Comparison of ENCODE assay signal across 16 mouse cellular contexts in genomic region chr11:97424092-97424692, GRCm38 (mm10). TPM values are rescaled to one million over a fixed set of nuclear protein-coding genes. Genes with fewer than 3 reads are reported as not detected.
A peak's percentile ranks its signal among the peaks of the same experiment; 100 is the strongest.
DNase-seq lines count a peak whose midpoint lies in the region; ATAC-seq and TF ChIP-seq lines count a peak whose summit lies in the region.
"Had no signal": no experiment of that assay in that cellular context is flagged by ENCODE, and none has a peak within 500 bp of the region (broad histone marks: within the 10 kb centered on the region; RNA-seq: fewer than 3 reads in every experiment).

No protein-coding gene starts in this region.

- peaks cover 9% of the 10 kb centered on the region; the same call in 1 of the 2 replicates for H3K36me3 ChIP-seq in heart, embryonic 13.5 days
- H3K36me3 ChIP-seq in heart, adult 2 months (ENCODE audit: control insufficient read depth, insufficient read depth, low read length): no peaks in the 10 kb centered on the region
- H3K36me3 ChIP-seq in intestine, embryonic 15.5 days: no peaks in the 10 kb centered on the region
- H3K36me3 ChIP-seq: embryonic facial prominence, embryonic 13.5 days; midbrain, embryonic 13.5 days had no signal

- no peak overlapping the region for H3K4me3 ChIP-seq in heart, embryonic 13.5 days
- H3K4me3 ChIP-seq in heart, adult 2 months: no peak overlapping the region
- no peak overlapping the region for H3K4me3 ChIP-seq in intestine, embryonic 15.5 days (replicated peaks)
- H3K4me3 ChIP-seq in olfactory bulb, adult 2 months (ENCODE audit: insufficient read depth, low read depth, low read length): no peak overlapping the region
- H3K4me3 ChIP-seq: embryonic facial prominence, embryonic 13.5 days; midbrain, embryonic 13.5 days had no signal

- H3K4me2 ChIP-seq in heart, embryonic 13.5 days: no peak overlapping the region
- peak overlapping the region; percentile 0; the same call in 1 of the 2 replicates for H3K4me2 ChIP-seq in intestine, embryonic 15.5 days (replicated peaks)
- H3K4me2 ChIP-seq: embryonic facial prominence, embryonic 13.5 days; midbrain, embryonic 13.5 days had no signal

- H3K9ac ChIP-seq in heart, embryonic 13.5 days: peak overlapping the region; percentile 37
- no peak overlapping the region for H3K9ac ChIP-seq in heart, adult 2 months (ENCODE audit: low read depth, low read length)
- no peak overlapping the region for H3K9ac ChIP-seq in intestine, embryonic 15.5 days
- H3K9ac ChIP-seq: embryonic facial prominence, embryonic 13.5 days; midbrain, embryonic 13.5 days had no signal

- TF ChIP-seq POLR2A in heart, adult 2 months (IDR thresholded peaks at IDR 0.05; ENCODE audit: insufficient read depth, low read depth, low read length): no peak
- TF ChIP-seq POLR2A in olfactory bulb, adult 2 months (IDR thresholded peaks at IDR 0.05; ENCODE audit: insufficient read depth, low read depth, low read length): no peak

- no peak for DNase-seq in heart, adult 2 months
- DNase-seq in spleen, postnatal 10 days (ENCODE audit: low spot score in 2 of 2): peak; percentile 56 to 60
- no peak for DNase-seq in spleen, postnatal 14 days (ENCODE audit: low spot score in 2 of 2)
- DNase-seq in yolk sac, embryonic 10.5 days (ENCODE audit: low spot score): no peak
- DNase-seq in urinary bladder, postnatal 10 days (ENCODE audit: low spot score): no peak
- DNase-seq: cerebellum, adult 11 months; kidney, postnatal 4 days; right cerebral cortex, postnatal 25 days; thymus, adult 2 months had no signal

- TF ChIP-seq CTCF in heart, adult 2 months (IDR thresholded peaks at IDR 0.05): no peak
- no peak for TF ChIP-seq CTCF in olfactory bulb, adult 2 months (IDR thresholded peaks at IDR 0.05; ENCODE audit: insufficient read depth, low read depth, low read length)

- TF ChIP-seq EP300 in heart, adult 2 months (IDR thresholded peaks at IDR 0.05; ENCODE audit: insufficient read depth, low read depth, low read length): no peak

- H3K27ac ChIP-seq in heart, embryonic 13.5 days (replicated peaks): peak overlapping the region; percentile 72
- no peak overlapping the region; the same call in 1 of the 2 replicates for H3K27ac ChIP-seq in heart, adult 2 months
- H3K27ac ChIP-seq in intestine, embryonic 15.5 days: 0 out of 2 replicates have a peak overlapping the region, but pooled peaks have one; percentile 18
- H3K27ac ChIP-seq in olfactory bulb, adult 2 months (ENCODE audit: insufficient read depth, low read depth, low read length): peak overlapping the region; percentile 20; the same call in 1 of the 2 replicates
- H3K27ac ChIP-seq: embryonic facial prominence, embryonic 13.5 days; hindbrain, postnatal 0 days; midbrain, embryonic 13.5 days had no signal

- H3K4me1 ChIP-seq in heart, embryonic 13.5 days: peaks cover 68% of the 10 kb centered on the region
- peaks cover 10% of the 10 kb centered on the region for H3K4me1 ChIP-seq in heart, adult 2 months (ENCODE audit: control insufficient read depth, insufficient read depth, low read length)
- peaks cover 28% of the 10 kb centered on the region for H3K4me1 ChIP-seq in intestine, embryonic 15.5 days (replicated peaks)
- H3K4me1 ChIP-seq in olfactory bulb, adult 2 months (ENCODE audit: control insufficient read depth, insufficient read depth, low read length): peaks cover 18% of the 10 kb centered on the region

- WGBS in heart, embryonic 13.5 days: 34% methylated on average over 5 of the region's 5 CpGs
- WGBS in heart, adult 2 months: 42% methylated on average over 5 of the region's 5 CpGs
- 48% methylated on average over 5 of the region's 5 CpGs for WGBS in intestine, embryonic 15.5 days
- 75% methylated on average over 5 of the region's 5 CpGs for WGBS in olfactory bulb, adult 2 months

- intact Hi-C loops in heart, adult 2 months (cut with DNase I): no loop called here

- no peak for ATAC-seq in heart, embryonic 13.5 days (ENCODE audit: extremely low read depth, insufficient number of reproducible peaks, low FRiP score, low TSS enrichment)
- peak; percentile 67 for ATAC-seq in intestine, embryonic 15.5 days
- ATAC-seq: hindbrain, postnatal 0 days; midbrain, embryonic 13.5 days had no signal

- no peaks in the 10 kb centered on the region; the same call in 1 of the 2 replicates for H3K79me2 ChIP-seq in heart, adult 2 months (replicated peaks; ENCODE audit: control insufficient read depth, insufficient read depth, low read length)

- no peaks in the 10 kb centered on the region for H3K27me3 ChIP-seq in heart, embryonic 13.5 days (replicated peaks)
- no peaks in the 10 kb centered on the region for H3K27me3 ChIP-seq in heart, adult 2 months (ENCODE audit: control insufficient read depth, insufficient read depth, low read length)
- no peaks in the 10 kb centered on the region; the same call in 1 of the 2 replicates for H3K27me3 ChIP-seq in intestine, embryonic 15.5 days (replicated peaks)
- H3K27me3 ChIP-seq: CH12.LX; embryonic facial prominence, embryonic 13.5 days had no signal

- no peaks in the 10 kb centered on the region for H3K9me3 ChIP-seq in heart, embryonic 13.5 days
- H3K9me3 ChIP-seq in intestine, embryonic 15.5 days: no peaks in the 10 kb centered on the region
- H3K9me3 ChIP-seq: embryonic facial prominence, embryonic 13.5 days; midbrain, embryonic 13.5 days had no signal

RNA-seq across cellular contexts. Expression of gene Arhgap23, which starts 8.9 kb away (rescaled TPM):
- polyA plus RNA-seq in heart, embryonic 13.5 days (2015; fragmentation: Nextera tagmentation; extraction: Ambion mirVana): 6.6 and 6.9 TPM in 2 replicates
- 10 to 100 TPM; 12.8 to 13.7 TPM for total RNA-seq in heart, adult 2 months (2021)
- polyA plus RNA-seq in heart, adult 2 months (2012; rRNA removed): 18.4 and 19.2 TPM in 2 replicates
- polyA plus RNA-seq in intestine, embryonic 15.5 days (2015; fragmentation: Nextera tagmentation; extraction: Ambion mirVana): 4.2 and 4.6 TPM in 2 replicates
- polyA plus RNA-seq in olfactory bulb, adult 2 months (2012; ENCODE audit: insufficient read depth, insufficient read length, low replicate concordance, missing spikeins): not detected in 2 replicates

Comparison
In these comparisons a context has a peak if more than half of its experiments do, and no peak if none do; other contexts are left out.
1. DNase-seq: peak in spleen, postnatal 10 days (2 of 2); none in heart, adult 2 months (0 of 2), spleen, postnatal 14 days (0 of 2), yolk sac, embryonic 10.5 days (single experiment) and urinary bladder, postnatal 10 days (single experiment).